Mouse (Mus musculus) forebrain, embryonic 10.5 days (tissue): ENCODE results near the gene Mrto4. TPM values are rescaled to one million over a fixed set of nuclear protein-coding genes. Genes with fewer than 3 reads are reported as not detected.

ENCODE experiments used
- DNase-seq: peaks from one replicate; pipeline ENCODE4 v3.0.0-alpha.2; 2017; ENCODE audit warnings: low spot score; ENCODE audit errors: extremely low spot score
- H3K27ac ChIP-seq: fragments of 300-500 bp; sonication (generic); 2 replicates; pipeline ENCODE4 v1.5.1; 2016; ENCODE audit warnings: mild to moderate bottlenecking
- H3K27me3 ChIP-seq: fragments of 300-500 bp; sonication (generic); 2 replicates; pipeline ENCODE4 v1.6.1; 2016; ENCODE audit warnings: mild to moderate bottlenecking; ENCODE audit not compliant: poor library complexity, severe bottlenecking
- H3K36me3 ChIP-seq: fragments of 300-500 bp; sonication (generic); replicated peaks from 2 replicates; pipeline ENCODE4 v1.6.1; 2016; ENCODE audit warnings: mild to moderate bottlenecking, moderate library complexity
- H3K4me1 ChIP-seq: fragments of 300-500 bp; sonication (generic); 2 replicates; pipeline ENCODE4 v1.6.1; 2016
- H3K4me3 ChIP-seq: fragments of 300-500 bp; sonication (generic); 2 replicates; pipeline ENCODE4 v1.5.1; 2016; ENCODE audit warnings: mild to moderate bottlenecking, moderate library complexity
- H3K9me3 ChIP-seq: fragments of 300-500 bp; sonication (generic); 2 replicates; pipeline ENCODE4 v1.6.1; 2016; ENCODE audit warnings: mild to moderate bottlenecking, moderate library complexity
- WGBS: fragments of 180-500 bp; shearing (Covaris S2); methylation state at CpG from one replicate; pipeline ENCODE4 v1.1.7; 2016; 5-methylcytosine and 5-hydroxymethylcytosine counted together
- polyA plus RNA-seq: library from polyadenylated mRNA; unstranded; fragments of >200 nt; fragmentation: Nextera tagmentation; extraction: Ambion mirVana; gene quantifications from 2 replicates; pipeline ENCODE4 v1.2.1, GENCODE M21; 2016

Gene Mrto4
- polyA plus RNA-seq, 1 experiment from 2014 or later = 195 TPM

DNA sequence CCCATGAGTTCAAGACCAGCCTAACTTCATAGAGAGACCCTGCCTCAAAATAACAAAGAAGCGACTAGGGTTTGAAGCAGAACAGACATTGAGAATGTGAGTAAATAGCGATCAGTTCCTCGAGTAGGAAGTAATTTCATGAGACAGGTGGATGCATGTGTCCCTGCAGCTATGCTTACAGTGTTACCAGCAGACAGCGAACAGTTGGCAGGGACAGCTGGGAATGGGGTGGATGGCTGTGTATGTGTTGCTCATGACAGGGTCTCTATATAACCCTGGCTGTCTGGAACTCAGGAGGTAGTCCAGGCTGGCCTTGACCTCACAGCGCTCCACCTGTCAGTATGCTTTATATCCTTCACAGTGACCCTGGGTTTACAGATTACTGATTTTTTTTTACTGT lies 15.7 kb upstream of the Mrto4 start:
- H3K4me1 ChIP-seq = no peaks in the 10 kb centered on the region
- no peak overlapping the region for H3K4me3 ChIP-seq
- 96% methylated on average over 5 of the region's 5 CpGs for WGBS
- H3K27ac ChIP-seq = no peak overlapping the region
- no peaks in the 10 kb centered on the region for H3K27me3 ChIP-seq
- peaks cover 98% of the 10 kb centered on the region for H3K36me3 ChIP-seq
- H3K9me3 ChIP-seq = no peaks in the 10 kb centered on the region
- no peak for DNase-seq

DNA sequence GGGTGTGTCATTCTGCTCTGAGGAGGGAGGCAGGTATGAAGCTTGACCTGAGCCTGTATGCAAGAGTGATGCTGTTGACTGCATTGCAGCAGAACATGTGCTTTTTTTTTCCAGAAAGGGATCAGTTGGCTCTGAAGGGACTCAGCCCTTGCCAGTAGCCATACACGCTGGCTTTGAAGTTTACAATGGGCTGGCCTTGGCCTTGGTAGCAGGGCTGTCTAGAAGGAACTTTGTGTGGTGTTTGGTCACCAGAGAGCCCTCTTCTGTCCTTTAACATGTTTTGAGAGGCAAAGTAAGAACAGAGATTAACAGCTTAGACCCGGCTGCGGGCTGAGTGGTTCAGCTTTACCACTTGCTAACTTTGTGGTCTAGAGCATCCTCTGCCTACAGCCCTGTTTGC lies 15.0 kb upstream of the Mrto4 start:
- Histone ChIP-seq H3K27me3 (no peaks in the 10 kb centered on the region), H3K4me3 (no peak overlapping the region), H3K4me1 (no peaks in the 10 kb centered on the region), H3K9me3 (no peaks in the 10 kb centered on the region), H3K36me3 (peaks cover 98% of the 10 kb centered on the region), H3K27ac (no peak overlapping the region)
- 94% methylated on average over 3 of the region's 3 CpGs for WGBS
- no peak for DNase-seq

DNA sequence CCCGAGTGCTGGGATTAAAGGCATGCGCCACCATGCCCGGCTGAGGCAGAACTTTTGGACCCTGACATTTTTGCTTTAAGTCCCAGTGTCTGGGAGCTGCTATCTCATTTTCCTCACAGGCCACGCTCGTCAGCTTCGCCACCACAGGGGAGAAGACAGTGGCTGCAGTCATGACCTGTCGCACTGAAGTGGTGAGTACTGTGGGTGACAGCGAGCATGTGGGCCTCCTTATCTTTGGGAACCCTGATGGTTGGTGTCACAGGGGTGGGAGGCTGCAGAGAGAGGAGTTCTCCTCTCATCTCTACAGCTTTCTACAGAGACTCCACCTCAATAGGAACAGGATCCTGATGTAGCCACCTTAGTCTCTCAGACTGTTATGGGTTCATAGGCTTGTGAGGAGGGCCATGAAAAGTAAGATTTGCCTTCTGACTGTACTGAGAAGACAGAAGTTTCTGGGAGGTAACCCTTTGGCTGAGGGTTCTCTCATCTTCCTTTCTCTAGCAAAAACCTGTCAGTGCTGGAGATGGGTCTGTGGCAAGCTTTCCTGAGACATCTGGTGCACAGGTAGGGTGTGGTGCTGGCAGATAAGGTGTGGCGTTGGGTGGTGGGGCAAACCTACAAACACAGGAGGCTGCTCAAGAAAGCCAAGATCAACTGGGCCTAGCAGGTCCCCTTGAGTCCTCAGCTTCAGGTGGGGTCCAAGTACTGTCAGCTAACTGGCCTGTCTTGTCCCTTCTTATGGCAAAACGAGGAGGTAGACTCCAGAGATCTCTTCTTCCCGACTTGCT lies 8.6 kb upstream of the Mrto4 start:
- no peak overlapping the region for H3K4me3 ChIP-seq
- no peak overlapping the region for H3K27ac ChIP-seq
- H3K36me3 ChIP-seq = peaks cover 99% of the 10 kb centered on the region
- H3K4me1 ChIP-seq = no peaks in the 10 kb centered on the region
- DNase-seq = no peak
- no peaks in the 10 kb centered on the region for H3K27me3 ChIP-seq
- 94% methylated on average over 11 of the region's 11 CpGs for WGBS
- H3K9me3 ChIP-seq = no peaks in the 10 kb centered on the region

DNA sequence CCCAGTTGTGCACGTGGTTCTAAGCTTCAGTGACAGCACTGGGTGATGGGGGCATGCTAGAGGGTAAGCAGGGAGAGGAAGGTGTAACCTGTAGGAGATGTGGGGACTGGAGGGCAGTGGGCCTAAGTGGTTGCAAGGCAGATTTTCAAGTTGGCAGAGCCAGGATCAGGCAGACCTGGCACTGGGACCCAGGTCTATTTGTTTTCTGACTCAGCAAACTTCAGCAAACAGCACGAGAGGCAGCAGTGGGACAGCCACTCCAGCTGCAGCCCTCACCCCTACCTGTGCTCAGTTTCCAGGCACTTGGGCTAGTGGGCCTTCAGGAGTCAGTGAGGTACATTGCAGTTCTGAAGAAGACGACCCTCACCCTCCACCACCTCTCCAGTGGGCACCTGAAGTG lies 4.8 kb upstream of the Mrto4 start:
- peaks cover 15% of the 10 kb centered on the region for H3K4me1 ChIP-seq
- no peak overlapping the region for H3K27ac ChIP-seq
- H3K4me3 ChIP-seq = no peak overlapping the region
- DNase-seq = no peak
- H3K36me3 ChIP-seq = peaks cover 84% of the 10 kb centered on the region
- no peaks in the 10 kb centered on the region for H3K9me3 ChIP-seq
- no peaks in the 10 kb centered on the region for H3K27me3 ChIP-seq
- WGBS = 93% methylated on average over 3 of the region's 3 CpGs

DNA sequence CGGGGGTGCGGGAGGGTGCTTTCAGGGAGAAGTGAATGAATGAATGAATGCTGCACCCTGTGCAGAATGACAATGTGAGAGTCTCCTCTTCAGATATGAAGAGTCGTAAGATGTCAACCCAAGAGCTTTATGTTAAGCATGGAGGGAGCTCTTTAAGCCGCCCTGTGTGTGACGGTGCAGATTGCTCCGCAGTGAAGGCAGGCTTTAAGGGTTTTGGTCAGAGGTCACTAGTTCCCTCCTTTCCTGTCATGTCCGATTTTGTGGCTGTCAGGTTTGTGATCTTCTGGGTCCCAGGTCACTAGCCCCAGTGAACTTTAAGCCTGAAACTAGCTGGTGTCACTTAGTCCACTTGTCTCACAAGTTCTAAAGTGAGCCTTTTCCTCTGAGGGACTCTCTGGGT lies 456 bp upstream of the Mrto4 start:
- no peaks in the 10 kb centered on the region for H3K9me3 ChIP-seq
- WGBS = 2% methylated on average over 7 of the region's 7 CpGs
- H3K36me3 ChIP-seq = peaks cover 67% of the 10 kb centered on the region
- no peaks in the 10 kb centered on the region for H3K27me3 ChIP-seq
- peak overlapping the region; percentile 100 for H3K27ac ChIP-seq
- H3K4me1 ChIP-seq = peaks cover 32% of the 10 kb centered on the region
- DNase-seq = no peak
- peak overlapping the region; percentile 93 for H3K4me3 ChIP-seq

DNA sequence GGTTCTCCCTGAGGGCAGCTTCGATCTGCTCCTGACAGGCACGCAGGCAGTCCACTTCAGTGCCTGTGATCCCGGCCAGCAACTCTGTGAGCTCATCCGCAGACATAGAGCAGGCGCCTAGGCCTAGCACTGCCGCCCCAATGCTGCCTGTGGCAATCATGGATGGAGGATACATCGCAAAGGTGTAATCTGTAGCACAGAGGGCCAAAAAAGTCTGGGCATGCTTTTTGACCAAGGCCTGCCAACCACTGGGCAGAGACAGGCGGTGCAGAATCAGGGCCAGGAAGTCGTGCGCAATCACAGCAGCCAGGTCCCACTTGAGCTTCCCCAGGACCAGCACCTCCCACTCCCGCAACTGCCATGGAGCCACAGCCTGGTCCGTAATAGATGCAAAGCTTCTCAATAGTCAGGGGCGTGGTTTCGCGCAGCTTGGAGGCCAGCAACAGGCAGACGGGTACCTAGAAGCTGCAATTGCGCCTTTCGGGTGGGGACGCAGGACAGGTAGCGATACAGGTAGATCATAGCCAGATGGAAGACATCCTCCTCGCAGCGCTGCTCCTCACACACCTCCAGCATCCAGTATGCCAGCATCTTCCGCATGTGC lies 6.9 kb downstream of the Mrto4 start:
- Histone ChIP-seq H3K27me3 (no peaks in the 10 kb centered on the region), H3K27ac (no peak overlapping the region), H3K36me3 (peaks cover 63% of the 10 kb centered on the region), H3K9me3 (no peaks in the 10 kb centered on the region), H3K4me1 (peaks cover 3% of the 10 kb centered on the region), H3K4me3 (no peak overlapping the region)
- 69% methylated on average over 23 of the region's 23 CpGs for WGBS
- DNase-seq = no peak

DNA sequence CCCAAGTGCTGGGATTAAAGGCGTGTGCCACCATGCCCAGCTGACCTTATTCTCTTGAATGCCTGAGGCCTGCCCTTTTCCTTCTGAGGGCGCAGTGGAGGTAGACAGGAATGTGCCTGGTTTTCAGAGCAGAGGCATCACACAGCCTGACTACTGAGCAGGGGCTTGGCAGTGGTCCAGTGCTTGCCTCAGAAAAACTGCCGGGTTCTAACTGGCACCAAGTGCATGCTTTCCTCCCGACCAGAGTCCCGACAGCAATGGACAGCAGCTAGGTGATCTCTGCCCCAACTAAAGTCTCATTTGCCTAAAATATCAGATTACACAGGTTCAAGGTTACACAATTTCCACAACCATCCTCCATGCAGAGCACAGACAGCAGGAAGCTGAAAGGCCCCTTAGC lies 8.7 kb downstream of the Mrto4 start:
- 83% methylated on average over 5 of the region's 5 CpGs for WGBS
- no peak overlapping the region for H3K27ac ChIP-seq
- H3K27me3 ChIP-seq = no peaks in the 10 kb centered on the region
- DNase-seq = no peak
- H3K4me3 ChIP-seq = no peak overlapping the region
- H3K4me1 ChIP-seq = no peaks in the 10 kb centered on the region
- H3K9me3 ChIP-seq = no peaks in the 10 kb centered on the region
- H3K36me3 ChIP-seq = peaks cover 45% of the 10 kb centered on the region

DNA sequence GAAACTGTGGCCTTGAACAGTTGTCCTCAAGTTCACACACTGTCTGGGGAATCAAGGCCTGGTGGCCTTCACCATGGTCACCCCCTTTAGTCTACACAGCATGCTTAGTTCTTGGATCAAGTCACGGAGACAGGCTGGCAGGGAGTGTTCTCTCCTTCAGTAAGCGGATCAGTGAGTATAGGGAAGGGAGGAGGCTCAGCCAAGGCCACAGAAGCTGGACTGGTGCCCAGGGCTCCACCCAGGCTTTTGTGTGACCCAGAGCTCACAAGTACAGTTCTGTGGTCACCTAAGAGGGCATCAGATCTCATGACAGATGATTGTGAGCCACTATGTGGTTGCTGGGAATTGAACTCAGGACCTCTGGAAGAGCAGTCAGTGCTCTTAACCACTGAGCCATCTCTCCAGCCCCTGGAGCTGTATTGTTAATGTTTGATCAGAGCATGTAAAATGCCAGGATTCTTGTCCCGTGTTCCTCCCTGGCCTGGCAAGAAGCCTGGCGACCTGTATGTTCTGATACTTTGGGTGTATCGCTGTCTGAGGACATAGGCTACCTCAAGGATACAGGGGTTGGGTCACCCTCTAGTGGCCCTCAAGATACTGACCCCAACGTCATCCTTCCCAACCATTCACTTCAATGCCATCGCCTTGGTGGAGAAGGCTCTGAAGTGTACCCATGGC lies 10.7 kb downstream of the Mrto4 start:
- 84% methylated on average over 7 of the region's 7 CpGs for WGBS
- DNase-seq = no peak
- H3K27me3 ChIP-seq = peaks cover 15% of the 10 kb centered on the region
- no peak overlapping the region for H3K4me3 ChIP-seq
- no peak overlapping the region for H3K27ac ChIP-seq
- H3K4me1 ChIP-seq = peaks cover 5% of the 10 kb centered on the region
- H3K36me3 ChIP-seq = peaks cover 25% of the 10 kb centered on the region
- no peaks in the 10 kb centered on the region for H3K9me3 ChIP-seq

DNA sequence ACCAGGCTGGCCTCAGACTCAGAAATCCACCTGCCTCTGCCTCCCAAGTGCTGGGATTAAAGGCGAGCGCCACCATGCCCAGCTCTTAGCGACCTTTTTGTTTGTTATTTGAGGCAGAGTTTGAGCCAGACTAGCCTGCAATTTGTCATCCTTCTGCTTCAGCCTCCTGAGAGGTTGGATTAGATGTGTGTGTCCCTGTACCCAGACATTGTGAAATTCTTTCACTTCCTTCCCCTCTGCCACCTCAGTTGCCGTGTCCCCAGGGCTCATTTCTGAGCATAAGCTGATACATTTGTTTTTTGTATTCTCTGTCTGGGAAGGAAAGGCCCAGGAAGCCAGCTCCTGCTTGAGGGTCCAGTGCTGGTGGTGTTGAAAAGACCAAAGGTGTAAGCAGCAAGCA lies 11.5 kb downstream of the Mrto4 start:
- no peak for DNase-seq
- peaks cover 15% of the 10 kb centered on the region for H3K27me3 ChIP-seq
- peaks cover 16% of the 10 kb centered on the region for H3K36me3 ChIP-seq
- no peak overlapping the region for H3K4me3 ChIP-seq
- 83% methylated on average over 4 of the region's 4 CpGs for WGBS
- peaks cover 7% of the 10 kb centered on the region for H3K4me1 ChIP-seq
- H3K9me3 ChIP-seq = no peaks in the 10 kb centered on the region
- H3K27ac ChIP-seq = no peak overlapping the region

DNA sequence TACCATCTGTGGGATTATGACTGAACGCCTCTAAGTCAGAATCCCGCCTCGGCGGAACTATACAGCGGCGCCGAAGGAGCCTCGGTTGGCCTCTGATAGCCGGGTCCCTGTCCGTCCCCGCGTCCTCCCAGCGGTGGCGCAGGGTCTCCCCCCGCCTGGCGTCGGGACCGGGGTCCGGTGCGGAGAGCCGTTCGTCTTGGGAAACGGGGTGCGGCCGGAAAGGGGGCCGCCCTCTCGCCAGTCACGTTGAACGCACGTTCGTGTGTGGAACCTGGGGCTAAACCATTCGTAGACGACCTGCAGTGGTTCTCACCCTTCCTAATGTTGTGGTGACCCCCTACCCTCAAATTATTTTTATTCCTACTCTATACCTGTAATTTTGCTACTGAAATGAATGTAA lies 14.2 kb downstream of the Mrto4 start:
- H3K36me3 ChIP-seq = no peaks in the 10 kb centered on the region
- no peak overlapping the region for H3K4me3 ChIP-seq
- H3K9me3 ChIP-seq = no peaks in the 10 kb centered on the region
- no peak overlapping the region for H3K27ac ChIP-seq
- 54% methylated on average over 33 of the region's 33 CpGs for WGBS
- no peak for DNase-seq
- H3K27me3 ChIP-seq = peaks cover 19% of the 10 kb centered on the region
- peaks cover 7% of the 10 kb centered on the region for H3K4me1 ChIP-seq

DNA sequence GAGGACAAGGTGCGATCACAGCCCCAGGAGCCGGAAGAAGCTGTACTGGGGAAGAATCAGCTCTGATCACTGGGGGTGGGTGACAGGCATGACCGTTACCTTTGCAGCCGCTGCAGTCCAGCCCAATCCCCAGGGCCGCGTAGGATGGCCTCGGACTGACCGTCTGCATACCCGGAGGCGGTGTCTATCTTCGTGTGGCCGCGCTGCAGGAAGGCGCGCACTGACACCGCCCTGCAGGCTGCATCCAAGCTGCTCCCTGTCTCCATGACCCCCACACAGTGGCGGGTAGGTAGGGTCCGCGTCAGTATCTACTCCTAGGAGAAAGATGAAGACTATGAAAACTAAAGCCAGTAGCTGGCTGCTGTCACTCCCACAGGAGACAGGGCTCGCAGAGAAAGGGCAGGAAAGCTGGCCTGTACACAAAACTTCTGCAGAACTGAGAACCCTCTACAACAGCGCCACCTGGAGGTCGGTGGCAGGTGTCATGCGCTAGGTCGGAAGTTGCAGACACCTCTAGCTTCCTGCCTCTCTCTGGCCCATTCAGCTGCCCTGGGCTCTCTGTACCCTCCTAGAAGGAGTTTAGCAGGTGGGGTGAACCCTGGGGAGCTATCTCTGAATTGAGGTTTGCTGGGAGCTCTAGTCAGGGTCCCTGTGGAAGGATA lies 15.4 kb downstream of the Mrto4 start:
- H3K27ac ChIP-seq = no peak overlapping the region
- peaks cover 7% of the 10 kb centered on the region for H3K4me1 ChIP-seq
- H3K27me3 ChIP-seq = peaks cover 22% of the 10 kb centered on the region
- WGBS = 30% methylated on average over 24 of the region's 24 CpGs
- no peaks in the 10 kb centered on the region for H3K36me3 ChIP-seq
- no peaks in the 10 kb centered on the region for H3K9me3 ChIP-seq
- DNase-seq = peak; percentile 77
- H3K4me3 ChIP-seq = peak overlapping the region; percentile 36

DNA sequence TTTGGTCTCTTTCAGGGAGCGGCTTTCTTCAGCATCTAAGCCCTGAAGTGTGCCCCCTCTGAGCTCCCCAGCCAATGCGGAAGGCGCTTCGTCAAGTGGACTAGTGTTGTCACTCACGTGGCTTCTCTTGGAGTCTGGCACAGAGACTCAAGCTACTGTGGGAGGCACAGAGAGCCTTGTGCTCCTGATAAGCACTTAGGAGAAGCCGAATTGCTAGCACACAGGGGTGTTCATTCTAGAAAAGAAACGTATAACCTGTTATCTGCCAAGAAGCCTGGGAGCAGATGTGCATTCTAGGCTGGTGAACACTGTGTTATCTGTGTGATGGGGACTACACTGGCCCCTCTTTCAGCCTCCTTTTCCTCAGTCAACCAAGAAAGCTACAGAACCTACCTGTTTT lies 16.9 kb downstream of the Mrto4 start:
- DNase-seq = no peak
- Histone ChIP-seq H3K27me3 (peaks cover 23% of the 10 kb centered on the region), H3K4me1 (peaks cover 13% of the 10 kb centered on the region), H3K36me3 (no peaks in the 10 kb centered on the region), H3K4me3 (no peak overlapping the region), H3K27ac (no peak overlapping the region), H3K9me3 (no peaks in the 10 kb centered on the region)
- 67% methylated on average over 7 of the region's 7 CpGs for WGBS
